Mouse (Mus musculus) embryonic facial prominence, embryonic 11.5 days (tissue): ENCODE data around the gene Slc5a5. TPM values are rescaled to one million over a fixed set of nuclear protein-coding genes. Genes with fewer than 3 reads are reported as not detected.

Experiments
- ATAC-seq: fragments of 200-750 bp; cut with Nextera tagmentation; replicated peaks from 2 replicates; pipeline ENCODE4 v1.8.0; 2017; ENCODE audit warnings: low read depth; ENCODE audit not compliant: insufficient number of reproducible peaks, low FRiP score, low TSS enrichment
- DNase-seq: peaks from one replicate; pipeline ENCODE4 v3.0.0-alpha.2; 2015; ENCODE audit warnings: low spot score
- H3K27ac ChIP-seq: fragments of 300-500 bp; sonication (generic); replicated peaks from 2 replicates; pipeline ENCODE4 v1.5.1; 2014; ENCODE audit warnings: mild to moderate bottlenecking, low read depth, low read length, control low read depth
- H3K27me3 ChIP-seq: fragments of 300-500 bp; sonication (generic); 2 replicates; pipeline ENCODE4 v1.6.1; 2014; ENCODE audit warnings: mild to moderate bottlenecking, low read length, moderate library complexity, mixed read lengths; ENCODE audit not compliant: control insufficient read depth, insufficient read depth
- H3K36me3 ChIP-seq: fragments of 300-500 bp; sonication (generic); replicated peaks from 2 replicates; pipeline ENCODE4 v1.6.1; 2014; ENCODE audit warnings: low read depth, mild to moderate bottlenecking, low read length, moderate library complexity, mixed read lengths; ENCODE audit not compliant: control insufficient read depth, insufficient read depth
- H3K4me1 ChIP-seq: fragments of 300-500 bp; sonication (generic); 2 replicates; pipeline ENCODE4 v1.6.1; 2014; ENCODE audit warnings: low read length, mixed read lengths; ENCODE audit not compliant: control insufficient read depth, insufficient read depth
- H3K4me2 ChIP-seq: fragments of 300-500 bp; sonication (generic); 2 replicates; pipeline ENCODE4 v1.6.1; 2014; ENCODE audit warnings: low read depth, mild to moderate bottlenecking, control low read depth, low read length, moderate library complexity
- H3K4me3 ChIP-seq: fragments of 300-500 bp; sonication (generic); 2 replicates; pipeline ENCODE4 v1.5.1; 2014; ENCODE audit warnings: low read depth, low read length, control low read depth
- H3K9ac ChIP-seq: fragments of 300-500 bp; sonication (generic); replicated peaks from 2 replicates; pipeline ENCODE4 v1.6.1; 2014; ENCODE audit warnings: mild to moderate bottlenecking, control low read depth, low read length
- H3K9me3 ChIP-seq: fragments of 300-500 bp; sonication (generic); replicated peaks from 2 replicates; pipeline ENCODE4 v1.6.1; 2016; ENCODE audit warnings: mild to moderate bottlenecking, low read length, inconsistent platforms, mixed read lengths; ENCODE audit not compliant: control insufficient read depth
- WGBS: fragments of 180-500 bp; shearing (Covaris S2); extraction: QIAGEN DNeasy Blood & Tissue Kit; methylation state at CpG from one replicate; pipeline ENCODE4 v1.1.7; 2014; 5-methylcytosine and 5-hydroxymethylcytosine counted together
- polyA plus RNA-seq: library from polyadenylated mRNA; unstranded; fragments of >200 nt; fragmentation: Nextera tagmentation; extraction: Ambion mirVana; gene quantifications from 2 replicates; pipeline ENCODE4 v1.2.1, GENCODE M21; 2014

The Slc5a5 gene
- 0.27 and 0.43 TPM in 2 replicates for polyA plus RNA-seq

- H3K27ac ChIP-seq: no peak within 1 kb of the TSS
- WGBS: 2% methylated on average over 77 of the region's 80 CpGs
Observed at GRCm38 (mm10) chr8:70892022-70892895, at the start of gene Slc5a5. Gene Slc5a5 (minus strand): TSS chr8:70892757.

GRCm38 (mm10) chr8:70941478-70941877 lies 48.9 kb upstream of the Slc5a5 start:
- Histone ChIP-seq H3K36me3 (no peaks in the 10 kb centered on the region), H3K4me1 (no peaks in the 10 kb centered on the region), H3K4me3 (no peak overlapping the region), H3K27me3 (no peaks in the 10 kb centered on the region), H3K9me3 (no peaks in the 10 kb centered on the region), H3K27ac (no peak overlapping the region), H3K4me2 (no peak overlapping the region), H3K9ac (no peak overlapping the region)
- WGBS: 69% methylated on average over 2 of the region's 2 CpGs
- ATAC-seq (no peak), DNase-seq (no peak)

More at GRCm38 (mm10) chr8:70892022-70892895, at the start of gene Slc5a5:
- peaks cover 29% of the 10 kb centered on the region for H3K27me3 ChIP-seq
- no peak for ATAC-seq
- peaks cover 9% of the 10 kb centered on the region for H3K36me3 ChIP-seq
- DNase-seq: no peak
- peak within 1 kb of the TSS; percentile 32; the same call in 1 of the 2 replicates for H3K9ac ChIP-seq
- H3K4me2 ChIP-seq: peak within 1 kb of the TSS; percentile 29
- no peaks in the 10 kb centered on the region for H3K9me3 ChIP-seq
- H3K4me1 ChIP-seq: peaks cover 9% of the 10 kb centered on the region
- peak within 1 kb of the TSS; percentile 13 for H3K4me3 ChIP-seq

- H3K9ac ChIP-seq: no peak overlapping the region
- H3K9me3 ChIP-seq: no peaks in the 10 kb centered on the region
- H3K4me1 ChIP-seq: no peaks in the 10 kb centered on the region
- 85% methylated on average over 6 of the region's 6 CpGs for WGBS
- ATAC-seq: no peak
- no peaks in the 10 kb centered on the region for H3K36me3 ChIP-seq
- H3K4me3 ChIP-seq: no peak overlapping the region
- no peak for DNase-seq
- H3K27ac ChIP-seq: no peak overlapping the region
- no peaks in the 10 kb centered on the region for H3K27me3 ChIP-seq
- H3K4me2 ChIP-seq: no peak overlapping the region
Observed at GRCm38 (mm10) chr8:70937200-70937599, 44.6 kb upstream of the Slc5a5 start.

- H3K27ac ChIP-seq: no peak overlapping the region
- no peaks in the 10 kb centered on the region for H3K9me3 ChIP-seq
- H3K4me3 ChIP-seq: no peak overlapping the region
- DNase-seq (no peak), ATAC-seq (no peak)
- H3K4me1 ChIP-seq: no peaks in the 10 kb centered on the region
- no peak overlapping the region for H3K4me2 ChIP-seq
- H3K9ac ChIP-seq: no peak overlapping the region
- no peaks in the 10 kb centered on the region for H3K36me3 ChIP-seq
- 67% methylated on average over 7 of the region's 7 CpGs for WGBS
- no peaks in the 10 kb centered on the region for H3K27me3 ChIP-seq
Observed at GRCm38 (mm10) chr8:70934786-70935185, 42.2 kb upstream of the Slc5a5 start.

GRCm38 (mm10) chr8:70933036-70933435 lies 40.5 kb upstream of the Slc5a5 start:
- ATAC-seq (no peak), DNase-seq (no peak)
- Histone ChIP-seq H3K9me3 (no peaks in the 10 kb centered on the region), H3K36me3 (no peaks in the 10 kb centered on the region), H3K9ac (no peak overlapping the region), H3K4me3 (no peak overlapping the region), H3K27me3 (no peaks in the 10 kb centered on the region), H3K27ac (no peak overlapping the region), H3K4me1 (no peaks in the 10 kb centered on the region), H3K4me2 (no peak overlapping the region)
- 84% methylated on average over 4 of the region's 4 CpGs for WGBS

GRCm38 (mm10) chr8:70931731-70932130 lies 39.2 kb upstream of the Slc5a5 start:
- ATAC-seq (no peak), DNase-seq (no peak)
- Histone ChIP-seq H3K4me2 (no peak overlapping the region), H3K36me3 (no peaks in the 10 kb centered on the region), H3K4me1 (no peaks in the 10 kb centered on the region), H3K27ac (no peak overlapping the region), H3K9me3 (no peaks in the 10 kb centered on the region), H3K9ac (no peak overlapping the region), H3K27me3 (no peaks in the 10 kb centered on the region), H3K4me3 (no peak overlapping the region)
- WGBS: 91% methylated on average over 11 of the region's 11 CpGs

- ATAC-seq: no peak
Observed at GRCm38 (mm10) chr8:70928778-70929322, 36.3 kb upstream of the Slc5a5 start.

GRCm38 (mm10) chr8:70928096-70928495 lies 35.5 kb upstream of the Slc5a5 start:
- no peak overlapping the region for H3K27ac ChIP-seq
- no peak overlapping the region for H3K4me3 ChIP-seq
- H3K36me3 ChIP-seq: no peaks in the 10 kb centered on the region
- no peak for DNase-seq
- no peak overlapping the region for H3K4me2 ChIP-seq
- H3K9ac ChIP-seq: no peak overlapping the region
- 89% methylated on average over 3 of the region's 3 CpGs for WGBS
- H3K9me3 ChIP-seq: no peaks in the 10 kb centered on the region
- no peaks in the 10 kb centered on the region for H3K4me1 ChIP-seq
- ATAC-seq: no peak
- H3K27me3 ChIP-seq: no peaks in the 10 kb centered on the region

More at GRCm38 (mm10) chr8:70928778-70929322, 36.3 kb upstream of the Slc5a5 start:
- 78% methylated on average over 5 of the region's 5 CpGs for WGBS
- H3K9ac ChIP-seq: no peak overlapping the region
- no peak for DNase-seq
- no peaks in the 10 kb centered on the region for H3K9me3 ChIP-seq
- H3K27me3 ChIP-seq: no peaks in the 10 kb centered on the region
- H3K4me2 ChIP-seq: no peak overlapping the region
- no peaks in the 10 kb centered on the region for H3K4me1 ChIP-seq
- H3K4me3 ChIP-seq: no peak overlapping the region
- no peaks in the 10 kb centered on the region for H3K36me3 ChIP-seq
- no peak overlapping the region for H3K27ac ChIP-seq
